Mouse (Mus musculus) heart, adult 18-20 months (tissue): Measurements from ENCODE around the gene Hdc. TPM values are rescaled to one million over a fixed set of nuclear protein-coding genes. Genes with fewer than 3 reads are reported as not detected.
A peak's percentile ranks its signal among the peaks of the same experiment; 100 is the strongest.

ENCODE experiments used
- DNase-seq, 2 experiments: peaks; one replicate each; pipeline ENCODE4 v3.0.0; 2021 to 2022; ENCODE audit warnings: mixed read lengths in 1 of 2
- total RNA-seq, 2 experiments: library from RNA; stranded (reverse); gene quantifications; 2 replicates each; pipeline ENCODE4 v1.2.3; 2021

Gene Hdc
- total RNA-seq, 2 experiments from 2014 or later: 1.5 to 2.2 TPM

DNA sequence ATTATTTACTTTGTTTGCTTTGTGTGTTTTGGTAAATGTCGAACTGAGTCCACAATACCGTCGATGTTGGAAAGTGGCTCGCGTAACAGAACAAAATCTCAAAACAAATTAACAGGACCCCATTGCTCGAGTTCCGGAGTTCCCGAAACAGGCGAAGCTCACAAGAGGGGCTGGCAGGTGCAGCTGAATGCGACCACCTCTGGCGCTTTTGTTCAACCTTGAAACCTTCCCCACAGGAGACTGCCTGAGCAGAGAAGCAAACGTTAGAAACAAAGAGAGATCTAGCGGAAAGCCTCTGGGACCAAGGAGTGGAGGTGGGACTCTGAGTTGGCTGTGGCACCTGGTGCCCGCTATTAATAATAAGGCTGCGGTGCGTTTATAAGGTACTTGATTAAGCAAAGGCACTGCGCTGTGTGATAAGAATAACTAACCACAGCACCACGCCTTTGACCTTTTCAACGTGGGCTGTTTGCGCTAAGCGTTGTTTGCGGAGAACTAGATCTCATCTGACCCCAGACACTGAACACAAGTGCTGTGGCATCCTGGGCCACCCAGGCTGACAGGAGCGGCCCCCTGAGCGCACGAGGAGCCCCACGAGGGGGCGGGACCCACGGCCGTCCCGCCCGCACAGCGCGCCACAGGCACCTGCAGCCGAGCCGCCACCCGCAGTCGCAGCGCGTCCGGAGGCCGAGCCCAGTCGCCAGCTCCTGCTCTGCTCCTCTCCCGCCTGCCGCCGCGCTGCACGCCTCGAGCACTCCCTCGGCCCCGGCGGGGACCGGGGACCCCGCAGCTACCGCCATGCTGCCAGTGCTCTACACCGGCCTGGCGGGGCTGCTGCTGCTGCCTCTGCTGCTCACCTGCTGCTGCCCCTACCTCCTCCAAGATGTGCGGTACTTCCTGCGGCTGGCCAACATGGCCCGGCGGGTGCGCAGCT, 66.5 kb downstream of the Hdc start, which contains the start of gene Slc27a2:
Slc27a2 (plus strand) TSS at position 51 of the 934 bp plus-strand sequence.
- DNase-seq: peak in 1 of 2 experiments; percentile 9

DNA sequence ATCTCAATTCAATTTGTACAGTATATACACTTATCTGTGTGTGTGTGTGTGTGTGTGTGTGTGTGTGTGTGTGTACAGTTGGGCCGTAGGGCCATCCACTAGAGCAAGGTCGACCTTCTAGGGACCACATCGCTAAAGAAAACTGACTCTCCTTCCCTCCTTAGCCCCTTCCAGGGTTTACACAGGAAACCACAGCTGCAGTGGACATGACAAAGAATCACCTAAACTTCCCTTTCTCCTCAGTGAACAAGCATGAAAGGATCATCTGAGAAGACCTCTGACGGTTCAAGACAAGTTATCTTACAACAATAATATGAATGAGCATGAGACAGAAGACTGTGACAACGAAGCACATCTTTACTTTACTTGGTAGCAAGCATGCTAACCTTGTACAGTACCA, 67.2 kb downstream of the Hdc start:
- DNase-seq: no peak

GRCm38 (mm10) chr2:126551244-126551890, 67.7 kb downstream of the Hdc start:
- DNase-seq: no peak

- no peak for DNase-seq
Observed at GRCm38 (mm10) chr2:126549681-126550080, 69.4 kb downstream of the Hdc start.

GRCm38 (mm10) chr2:126546392-126546791, 72.7 kb downstream of the Hdc start:
- DNase-seq: no peak

- DNase-seq: no peak
Observed at GRCm38 (mm10) chr2:126545297-126545696, 73.8 kb downstream of the Hdc start.

Other genes starting within 250 kb of the Hdc start
- gene Atp8b4, start 118.6 kb downstream of the Hdc start, total RNA-seq: under 1 TPM; 0.32 to 0.82 TPM
- gene Slc27a2, start 66.9 kb downstream of the Hdc start, total RNA-seq: 1 to 10 TPM in 1 of 2 experiments, under 1 TPM in 1; 0.10 to 3.5 TPM
- gene Gabpb1, start 57.0 kb upstream of the Hdc start, total RNA-seq: 10 to 100 TPM in 1 of 2 experiments, 1 to 10 TPM in 1; 8.8 to 10.0 TPM
- gene Usp8, start 88.0 kb upstream of the Hdc start, total RNA-seq: 10 to 100 TPM; 27.3 to 29.9 TPM
- gene Usp50, start 164.2 kb upstream of the Hdc start, total RNA-seq: not detected